Mouse (Mus musculus): ENCODE results near the gene Rab27a.
"Not testable (repeated sequence)": the region's sequence is repeated elsewhere in the genome, so short reads cannot be mapped to it uniquely, and the experiment has no call there.

The Rab27a gene

DNA sequence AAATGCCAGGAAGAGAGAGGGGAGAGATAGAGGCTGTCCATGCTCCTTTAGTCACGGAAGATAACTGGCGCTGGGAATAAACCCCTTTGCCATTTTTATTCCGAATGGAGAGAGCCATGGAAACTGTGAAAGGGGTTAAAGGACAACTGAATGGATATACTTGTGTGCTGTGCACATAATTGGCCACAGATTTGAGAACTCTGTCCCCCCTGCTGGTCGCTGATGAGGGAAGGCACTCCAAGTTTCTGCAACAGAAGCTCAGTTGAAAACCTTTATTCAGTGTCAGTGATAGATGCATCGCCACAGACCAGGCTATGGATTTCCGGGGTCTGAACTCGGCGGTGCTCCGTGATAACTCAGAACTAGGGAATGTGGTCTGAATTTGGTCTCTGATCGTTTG lies 45.5 kb downstream of the Rab27a start:
- no peak for DNase-seq (ENCODE audit: low spot score in 2 of 2)

DNA sequence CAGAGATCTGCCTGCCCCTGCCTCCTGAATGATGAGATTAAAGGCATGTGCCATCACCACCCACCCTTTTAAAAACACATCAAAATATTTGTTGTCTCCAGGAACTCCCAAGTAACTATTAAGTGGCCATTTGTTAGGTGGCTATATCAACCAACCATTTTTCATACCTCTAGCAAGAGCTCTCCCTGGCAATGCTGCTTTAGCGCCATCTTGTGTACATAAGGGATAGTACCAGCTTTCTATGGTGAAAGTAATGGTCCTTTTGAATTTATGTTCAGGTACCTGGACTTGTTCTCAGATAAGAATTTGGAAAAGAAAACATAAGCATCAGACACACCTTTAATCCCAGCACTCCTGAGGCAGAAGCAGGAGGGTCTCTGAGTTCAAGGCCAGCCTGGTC lies 47.1 kb downstream of the Rab27a start:
- DNase-seq (ENCODE audit: low spot score in 2 of 2): peak; percentile 23 to 48

- DNase-seq (ENCODE audit: low spot score in 2 of 2): no peak
Observed at GRCm38 (mm10) chr9:73094580-73094979, 49.9 kb downstream of the Rab27a start.

- no peak for DNase-seq (ENCODE audit: low spot score in 2 of 2)
Observed at GRCm38 (mm10) chr9:73097898-73098297, 53.2 kb downstream of the Rab27a start.

GRCm38 (mm10) chr9:73101536-73101935 lies 56.9 kb downstream of the Rab27a start, which contains the start of gene Khdc3:
Khdc3 (plus strand) TSS chr9:73101836.
- DNase-seq (ENCODE audit: low spot score in 2 of 2): no peak

DNA sequence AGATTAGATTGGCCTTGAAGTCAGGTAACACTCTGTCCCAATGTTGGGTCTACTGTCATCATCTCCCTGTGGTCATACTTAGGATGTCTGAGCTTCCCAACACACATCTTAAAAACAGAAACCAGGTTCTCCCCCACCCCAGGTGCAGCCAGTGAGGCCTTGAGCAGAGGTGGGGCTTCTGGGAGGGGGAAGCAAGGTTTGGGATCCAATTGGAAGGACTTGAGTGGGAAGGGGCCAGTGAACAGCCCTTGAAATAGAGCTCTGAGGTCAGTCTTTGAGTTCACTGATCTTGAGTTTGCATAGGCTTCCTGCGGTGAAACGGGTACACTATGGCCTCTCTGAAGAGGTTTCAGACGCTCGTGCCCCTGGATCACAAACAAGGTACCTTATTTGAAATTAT lies 57.5 kb downstream of the Rab27a start, which contains the start of gene Gm20509:
Gene Gm20509, plus strand, starts transcription at position 290 of the 400 bp plus-strand sequence.
- DNase-seq (ENCODE audit: low spot score in 2 of 2): no peak

- DNase-seq (ENCODE audit: low spot score in 2 of 2): no peak
Observed at GRCm38 (mm10) chr9:73103159-73103879, 58.7 kb downstream of the Rab27a start.

DNA sequence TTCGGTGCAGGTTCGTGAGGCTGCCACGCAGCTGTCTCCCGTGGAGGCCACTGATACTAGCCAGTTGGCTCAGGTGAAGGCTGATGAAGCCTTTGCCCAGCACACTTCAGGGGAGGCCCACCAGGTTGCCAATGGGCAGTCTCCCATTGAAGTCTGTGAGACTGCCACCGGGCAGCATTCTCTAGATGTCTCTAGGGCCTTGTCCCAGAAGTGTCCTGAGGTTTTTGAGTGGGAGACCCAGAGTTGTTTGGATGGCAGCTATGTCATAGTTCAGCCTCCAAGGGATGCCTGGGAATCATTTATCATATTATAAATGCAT lies 59.2 kb downstream of the Rab27a start:
- DNase-seq (ENCODE audit: low spot score in 2 of 2): no peak

DNA sequence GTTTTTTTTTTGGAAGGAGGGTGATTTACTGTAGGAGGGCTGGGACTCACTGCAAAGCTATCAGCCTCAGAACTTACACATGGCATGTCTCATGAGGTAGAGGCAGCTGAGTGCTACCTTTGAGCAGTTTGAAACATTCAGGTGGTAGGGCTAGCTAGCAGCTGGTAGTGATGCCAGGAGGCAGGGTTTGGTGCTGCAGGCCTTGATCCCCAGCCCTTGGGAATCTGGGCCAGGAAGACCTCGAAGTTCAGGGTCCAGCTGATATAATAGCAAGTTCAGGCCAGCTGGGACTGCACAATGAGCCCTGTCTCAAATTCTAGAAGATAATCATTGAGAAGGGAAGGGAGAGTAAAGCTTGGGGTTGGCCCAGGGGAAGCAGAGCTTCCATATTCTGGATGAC lies 60.5 kb downstream of the Rab27a start:
- no peak for DNase-seq (ENCODE audit: low spot score in 2 of 2)

- DNase-seq (ENCODE audit: low spot score in 2 of 2): no peak
Observed at GRCm38 (mm10) chr9:73105771-73106170, 61.1 kb downstream of the Rab27a start.

- peak; percentile 86 to 88 for DNase-seq (ENCODE audit: low spot score in 2 of 2)
Observed at GRCm38 (mm10) chr9:73112919-73113906, 68.6 kb downstream of the Rab27a start, which contains the start of gene Rsl24d1. Rsl24d1 (plus strand) TSS chr9:73113426.

DNA sequence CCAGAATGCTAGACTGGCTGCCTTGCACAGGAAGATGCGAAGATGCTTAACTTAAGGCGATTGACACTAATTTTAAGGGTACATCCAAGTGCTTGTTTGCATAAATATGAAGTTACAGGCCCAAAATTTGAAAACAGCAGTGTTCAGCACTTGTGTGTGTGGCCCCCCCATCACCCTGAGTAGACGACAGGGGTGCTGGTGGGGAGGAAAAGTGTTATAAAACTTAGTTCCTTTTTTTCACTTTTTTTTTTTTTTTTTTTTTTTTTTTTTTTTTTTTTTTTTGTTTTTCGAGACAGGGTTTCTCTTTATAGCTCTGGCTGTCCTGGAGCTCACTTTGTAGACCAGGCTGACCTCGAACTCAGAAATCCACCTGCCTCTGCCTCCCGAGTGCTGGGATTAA lies 72.0 kb downstream of the Rab27a start:
- not testable (repeated sequence) for DNase-seq (ENCODE audit: low spot score in 2 of 2)

DNA sequence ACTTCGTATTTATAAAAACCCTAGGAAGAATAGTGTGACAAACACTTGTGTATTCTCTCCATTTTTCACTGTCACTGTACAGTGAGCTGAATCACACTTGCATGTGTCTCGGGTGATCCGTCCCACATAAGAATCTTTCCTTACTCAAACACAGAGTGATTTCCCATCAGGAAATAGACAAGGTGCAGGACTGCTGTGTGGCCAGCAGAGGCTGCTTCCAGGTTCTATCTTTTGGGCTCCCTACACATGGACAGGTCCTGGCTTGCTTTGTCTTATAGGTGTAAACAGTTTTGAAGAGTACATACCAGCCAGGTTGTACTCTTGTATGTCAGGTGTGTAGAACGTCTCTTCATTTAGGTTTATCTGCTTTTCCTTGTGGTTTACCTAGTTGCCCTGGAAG lies 73.4 kb downstream of the Rab27a start:
- no peak for DNase-seq (ENCODE audit: low spot score in 2 of 2)

- peak in 1 of 2 experiments; percentile 2 for DNase-seq (ENCODE audit: low spot score in 2 of 2)
Observed at GRCm38 (mm10) chr9:73121735-73122134, 77.1 kb downstream of the Rab27a start.

DNA sequence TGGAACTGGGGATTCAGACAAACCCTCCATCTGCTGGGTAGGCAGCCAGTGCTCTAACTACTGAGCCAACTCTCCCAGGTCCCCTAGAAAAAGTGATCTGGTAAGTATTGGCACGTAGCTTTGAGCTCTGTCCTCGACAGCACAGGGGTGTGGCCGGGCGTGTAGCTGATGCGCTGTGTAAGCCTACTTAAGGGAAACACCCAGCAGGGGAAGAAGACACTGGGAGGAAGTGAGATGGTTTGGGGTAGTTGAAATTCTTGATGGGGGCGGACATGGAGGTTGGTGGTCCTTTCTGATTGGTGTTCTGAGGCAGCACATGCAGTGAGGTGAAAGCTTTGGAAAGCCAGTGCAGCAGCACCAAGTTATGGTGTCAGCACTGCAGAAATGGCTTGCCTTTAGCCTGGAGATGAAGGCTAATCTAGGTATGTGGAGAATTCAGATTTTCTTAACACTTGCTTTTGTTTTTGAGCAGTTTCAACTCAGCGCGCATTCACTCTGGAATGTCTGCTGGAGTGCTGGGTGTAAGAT lies 80.5 kb downstream of the Rab27a start:
- peak in 1 of 2 experiments; percentile 14 for DNase-seq (ENCODE audit: low spot score in 2 of 2)

- DNase-seq (ENCODE audit: low spot score in 2 of 2): no peak
Observed at GRCm38 (mm10) chr9:73127457-73127856, 82.8 kb downstream of the Rab27a start.

DNA sequence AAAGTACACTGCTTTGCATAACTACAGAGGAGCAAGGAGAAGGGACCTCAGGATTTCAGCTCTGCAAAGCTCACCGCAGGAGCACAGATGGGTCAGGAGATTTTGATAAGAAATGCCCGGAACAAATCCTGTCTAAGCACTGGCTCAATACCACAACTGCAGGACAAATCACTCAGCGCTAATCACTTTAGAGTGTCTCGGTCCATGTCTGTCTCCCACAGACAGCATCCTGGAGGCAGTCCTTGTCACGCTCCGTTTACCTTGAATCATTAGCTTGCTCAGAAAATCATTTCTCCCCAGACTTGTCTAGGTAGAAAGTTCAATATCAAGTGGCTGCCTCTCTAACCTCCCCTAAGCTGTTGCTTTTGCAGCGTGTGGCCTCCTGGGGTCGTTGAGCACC lies 85.2 kb downstream of the Rab27a start:
- no peak for DNase-seq (ENCODE audit: low spot score in 2 of 2)

- DNase-seq (ENCODE audit: low spot score in 2 of 2): no peak
Observed at GRCm38 (mm10) chr9:73130529-73130928, 85.9 kb downstream of the Rab27a start.

GRCm38 (mm10) chr9:73137341-73137886 lies 92.8 kb downstream of the Rab27a start:
- DNase-seq (ENCODE audit: low spot score in 2 of 2): no peak
